Mouse (Mus musculus) spleen, adult 2 months (tissue): ENCODE measurements around the gene Kcna5. TPM values are rescaled to one million over a fixed set of nuclear protein-coding genes. Genes with fewer than 3 reads are reported as not detected.
A peak's percentile ranks its signal among the peaks of the same experiment; 100 is the strongest.

Source experiments
- DNase-seq, 2 experiments: peaks; one replicate each; pipeline versions ENCODE4 v3.0.0 to v3.0.0-alpha.2; 2012 to 2021; ENCODE audit warnings: low spot score in 2 of 2, low read depth in 1 of 2
- H3K27ac ChIP-seq: fragments of 200-500 bp; 2 replicates; pipeline ENCODE4 v1.5.1; 2012; ENCODE audit warnings: low read length, inconsistent platforms; ENCODE audit not compliant: insufficient read depth
- H3K27me3 ChIP-seq: fragments of 200-500 bp; 2 replicates; pipeline ENCODE4 v1.6.1; 2012; ENCODE audit warnings: mild to moderate bottlenecking, moderate library complexity, low read length, inconsistent platforms; ENCODE audit not compliant: control insufficient read depth, insufficient read depth
- H3K36me3 ChIP-seq: fragments of 200-500 bp; 2 replicates; pipeline ENCODE4 v1.6.1; 2012; ENCODE audit warnings: mild to moderate bottlenecking, low read length, inconsistent platforms; ENCODE audit not compliant: control insufficient read depth, insufficient read depth
- H3K4me1 ChIP-seq: fragments of 200-500 bp; 2 replicates; pipeline ENCODE4 v1.6.1; 2011; ENCODE audit warnings: inconsistent platforms; ENCODE audit not compliant: control insufficient read depth, insufficient read depth, insufficient read length
- H3K4me3 ChIP-seq: fragments of 200-500 bp; 2 replicates; pipeline ENCODE4 v1.5.1; 2011; ENCODE audit warnings: mild to moderate bottlenecking, inconsistent platforms; ENCODE audit not compliant: insufficient read depth, insufficient read length; ENCODE audit errors: extremely low read depth
- CTCF ChIP-seq: fragments of 200-500 bp; IDR thresholded peaks from 2 replicates; pipeline ENCODE4 v1.5.1; 2011; ENCODE audit warnings: mild to moderate bottlenecking, inconsistent platforms; ENCODE audit not compliant: insufficient read depth, insufficient read length, insufficient replicate concordance; ENCODE audit errors: extremely low read depth
- POLR2A ChIP-seq: fragments of 200-500 bp; IDR thresholded peaks from 2 replicates; pipeline ENCODE4 v1.6.1; 2011; ENCODE audit warnings: low read depth, low read length, inconsistent platforms
- WGBS: fragments of 180-500 bp; shearing (Covaris S2); methylation state at CpG from one replicate; pipeline ENCODE4 v1.1.7; 2018; 5-methylcytosine and 5-hydroxymethylcytosine counted together
- polyA plus RNA-seq: library from polyadenylated mRNA; depleted of rRNA; stranded (reverse); fragments of >200 nt; gene quantifications from 2 replicates; pipeline ENCODE4 v1.2.3, GENCODE M21; 2012

The Kcna5 gene
- polyA plus RNA-seq, 1 experiment = 0.25 TPM

DNA sequence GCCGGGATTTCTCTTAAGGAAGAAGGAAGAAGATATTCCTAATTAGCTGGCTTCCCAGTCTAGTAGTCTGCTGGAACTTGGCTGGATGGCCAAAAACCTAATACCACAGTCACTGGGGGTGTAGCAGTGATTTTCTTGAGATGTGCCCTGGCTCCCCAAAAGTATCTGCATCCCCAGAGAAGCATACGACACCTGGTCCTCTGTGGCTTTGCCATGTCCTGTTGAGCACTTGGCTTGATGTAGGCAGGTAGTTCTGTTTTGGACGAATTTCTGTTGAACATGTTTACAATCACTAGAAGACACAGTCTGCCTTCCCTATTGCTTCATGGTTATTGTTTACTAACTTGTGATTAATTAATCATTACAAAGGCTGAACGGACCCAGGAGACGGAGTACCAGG, 37.8 kb upstream of the Kcna5 start:
- TF ChIP-seq CTCF (no peak), POLR2A (no peak)
- Histone ChIP-seq H3K4me3 (no peak overlapping the region), H3K4me1 (no peaks in the 10 kb centered on the region), H3K27me3 (no peaks in the 10 kb centered on the region), H3K36me3 (no peaks in the 10 kb centered on the region), H3K27ac (no peak overlapping the region)
- 85% methylated on average over 5 of the region's 5 CpGs for WGBS
- no peak for DNase-seq

DNA sequence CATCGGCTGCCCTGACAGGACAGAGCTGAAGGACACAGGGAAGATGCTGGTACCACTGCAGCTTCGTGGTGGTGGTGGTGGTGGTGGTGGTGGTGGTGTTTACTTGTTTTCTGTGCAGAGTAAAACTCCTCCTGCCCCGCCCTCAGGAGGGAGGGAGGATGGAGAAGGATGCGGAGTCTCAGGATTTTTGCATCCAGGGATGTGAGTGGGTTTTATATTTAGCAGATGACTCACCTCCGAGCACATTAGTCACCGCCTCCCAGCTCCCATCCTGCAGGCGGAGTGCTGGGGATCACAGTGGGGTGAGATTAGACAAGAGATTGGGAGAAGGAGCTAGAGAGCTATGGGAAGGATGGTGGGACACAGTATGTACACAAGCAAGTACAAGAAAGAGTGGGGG, 34.6 kb upstream of the Kcna5 start:
- no peak for DNase-seq
- Histone ChIP-seq H3K27ac (no peak overlapping the region), H3K36me3 (no peaks in the 10 kb centered on the region), H3K4me3 (no peak overlapping the region), H3K27me3 (no peaks in the 10 kb centered on the region), H3K4me1 (no peaks in the 10 kb centered on the region)
- TF ChIP-seq POLR2A (no peak), CTCF (no peak)
- WGBS = 69% methylated on average over 7 of the region's 7 CpGs

DNA sequence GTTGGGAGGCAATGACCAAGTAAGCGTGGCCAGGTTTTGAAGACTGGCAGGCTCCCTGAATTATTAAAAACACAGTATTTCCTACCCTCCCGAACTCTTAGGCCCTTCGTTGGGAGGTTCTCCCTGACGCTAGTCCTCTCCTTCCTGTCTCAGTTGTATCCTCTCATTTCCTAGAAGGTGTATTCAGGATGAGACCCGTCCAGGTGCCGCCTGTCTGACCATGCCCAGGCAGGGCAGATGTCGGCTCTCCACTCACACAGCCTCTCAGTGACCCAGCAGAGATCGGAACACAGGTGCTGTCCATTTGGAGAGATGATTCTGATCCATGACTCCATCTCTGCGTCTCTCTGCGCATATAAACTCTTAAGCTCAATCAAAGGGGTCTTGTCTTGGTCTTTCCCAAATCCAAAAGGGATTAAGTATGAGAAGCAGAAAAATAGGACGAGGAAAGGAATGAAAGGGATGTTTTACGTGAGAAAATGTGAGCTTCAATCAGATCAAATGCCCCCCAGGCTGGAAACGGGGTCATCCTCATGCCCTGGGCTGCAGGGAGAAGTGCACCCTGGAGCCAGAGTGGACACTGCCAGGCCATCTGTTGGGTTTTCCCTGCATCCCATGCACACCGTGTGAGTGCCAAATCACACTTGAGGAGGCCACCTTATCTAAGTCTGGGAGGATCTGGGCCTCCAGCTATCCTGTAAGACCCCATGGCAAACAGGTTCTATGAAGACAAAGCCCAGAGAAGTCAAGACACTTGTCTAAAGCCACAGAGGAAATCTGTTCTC, 33.0 kb upstream of the Kcna5 start:
- H3K27me3 ChIP-seq = no peaks in the 10 kb centered on the region
- H3K36me3 ChIP-seq = no peaks in the 10 kb centered on the region
- no peak overlapping the region for H3K27ac ChIP-seq
- no peaks in the 10 kb centered on the region for H3K4me1 ChIP-seq
- no peak for DNase-seq
- WGBS = 82% methylated on average over 14 of the region's 14 CpGs
- no peak overlapping the region for H3K4me3 ChIP-seq
- TF ChIP-seq POLR2A = no peak
- TF ChIP-seq CTCF = no peak

DNA sequence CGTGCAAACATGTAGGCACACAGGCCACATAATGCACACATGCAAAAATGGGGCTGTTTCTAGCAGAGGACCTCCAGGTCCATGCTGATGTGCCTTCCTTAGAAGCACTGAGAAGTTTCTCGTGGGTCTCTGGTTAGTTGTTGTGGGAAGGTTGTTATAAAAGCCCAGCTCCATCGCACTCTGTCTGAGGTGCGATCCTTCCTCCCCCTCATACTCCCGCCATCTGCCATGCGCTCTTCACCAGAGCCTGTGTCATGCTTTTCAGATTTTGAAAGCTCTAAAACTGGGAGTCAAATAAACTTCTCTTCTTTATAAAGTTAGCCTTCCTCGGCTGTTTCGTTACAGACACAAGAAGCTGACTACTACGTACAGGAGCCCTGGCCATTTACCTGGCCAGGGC, 32.1 kb upstream of the Kcna5 start:
- no peaks in the 10 kb centered on the region for H3K27me3 ChIP-seq
- H3K4me1 ChIP-seq = no peaks in the 10 kb centered on the region
- TF ChIP-seq CTCF = no peak
- no peak for TF ChIP-seq POLR2A
- no peaks in the 10 kb centered on the region for H3K36me3 ChIP-seq
- 93% methylated on average over 9 of the region's 9 CpGs for WGBS
- no peak overlapping the region for H3K4me3 ChIP-seq
- no peak overlapping the region for H3K27ac ChIP-seq
- DNase-seq = no peak

DNA sequence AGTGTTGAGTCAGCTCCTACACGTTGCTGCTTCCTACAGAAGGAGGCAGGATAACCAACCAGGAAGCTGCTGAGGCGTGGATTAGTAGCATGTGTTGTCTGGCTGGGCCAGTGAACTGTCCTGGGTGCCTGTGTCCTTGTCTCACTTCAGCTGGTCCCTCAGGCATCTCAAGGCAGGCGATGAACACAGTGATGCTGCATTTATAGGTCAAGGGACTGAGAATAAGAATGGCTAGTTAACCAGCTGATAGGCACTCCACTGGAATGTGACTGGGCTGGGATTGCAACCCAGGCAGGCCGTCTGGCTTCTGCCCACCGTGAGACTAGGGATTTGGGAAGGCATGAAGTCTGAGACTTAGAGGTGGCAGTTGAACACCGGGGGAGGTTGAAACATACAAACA, 29.2 kb upstream of the Kcna5 start:
- no peaks in the 10 kb centered on the region for H3K36me3 ChIP-seq
- DNase-seq = no peak
- H3K27ac ChIP-seq = no peak overlapping the region
- H3K27me3 ChIP-seq = no peaks in the 10 kb centered on the region
- H3K4me1 ChIP-seq = no peaks in the 10 kb centered on the region
- 70% methylated on average over 6 of the region's 6 CpGs for WGBS
- no peak overlapping the region for H3K4me3 ChIP-seq
- TF ChIP-seq CTCF = no peak
- no peak for TF ChIP-seq POLR2A

DNA sequence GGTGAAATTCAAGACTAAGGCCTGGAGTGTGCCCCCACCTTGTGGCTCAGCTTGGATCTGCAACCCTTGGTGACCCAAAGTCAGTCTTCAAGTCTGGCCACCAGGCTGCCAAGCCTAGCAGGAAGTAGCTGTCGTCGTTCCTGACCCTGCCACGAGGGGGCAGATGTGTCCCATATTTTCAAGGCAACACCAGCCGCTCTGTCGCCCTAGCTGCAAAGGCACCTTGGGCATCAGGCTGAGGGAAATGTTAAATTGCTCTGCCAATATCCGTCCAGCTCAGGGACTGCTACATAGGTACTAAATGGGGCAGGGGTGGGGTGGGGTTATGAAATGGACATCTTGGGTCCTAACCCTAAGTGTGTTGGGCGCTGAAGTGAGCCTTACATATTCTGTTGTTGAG, 28.7 kb upstream of the Kcna5 start:
- Histone ChIP-seq H3K27me3 (no peaks in the 10 kb centered on the region), H3K4me3 (no peak overlapping the region), H3K36me3 (no peaks in the 10 kb centered on the region), H3K4me1 (no peaks in the 10 kb centered on the region), H3K27ac (no peak overlapping the region)
- peak in 1 of 2 experiments; percentile 18 for DNase-seq
- WGBS = 23% methylated on average over 7 of the region's 7 CpGs
- TF ChIP-seq CTCF (peak; percentile 51; the same call in 1 of the 2 replicates), POLR2A (no peak)

DNA sequence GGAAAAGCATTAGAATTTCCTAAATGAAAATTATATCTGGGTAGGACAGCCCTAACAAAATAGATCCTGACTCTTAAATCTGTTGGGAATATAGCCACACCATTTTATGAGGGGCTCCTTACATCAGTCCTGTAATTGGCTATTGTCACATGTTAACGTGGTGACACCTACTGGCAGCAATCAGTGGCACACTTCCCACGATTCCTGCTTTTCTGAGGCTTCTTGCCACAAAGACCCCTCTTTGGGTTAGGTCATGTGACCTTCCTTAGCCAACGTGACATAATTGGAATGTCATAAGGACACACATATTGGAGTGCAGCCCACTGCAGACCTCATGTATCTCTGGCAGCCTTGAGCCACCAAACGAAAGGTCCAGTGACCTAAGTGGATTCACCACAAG, 26.5 kb upstream of the Kcna5 start:
- TF ChIP-seq POLR2A (no peak), CTCF (no peak)
- DNase-seq = no peak
- 30% methylated on average over 4 of the region's 4 CpGs for WGBS
- H3K36me3 ChIP-seq = no peaks in the 10 kb centered on the region
- H3K27ac ChIP-seq = no peak overlapping the region
- no peaks in the 10 kb centered on the region for H3K27me3 ChIP-seq
- H3K4me3 ChIP-seq = no peak overlapping the region
- no peaks in the 10 kb centered on the region for H3K4me1 ChIP-seq
